Mouse (Mus musculus): ENCODE results near the gene Rab9b. TPM values are rescaled to one million over a fixed set of nuclear protein-coding genes. Genes with fewer than 3 reads are reported as not detected.

Rab9b gene
- total RNA-seq (2021): 0.56 and 0.68 TPM in 2 replicates
- long read RNA-seq, experiment 1, partial matches to known transcripts: 0 of 1 reads
- long read RNA-seq, experiment 1, other reads (novel, unspliced or antisense): 0 of 1 reads
- long read RNA-seq, experiment 2: 0 reads

- peak; percentile 40 for DNase-seq
Observed at GRCm38 (mm10) chrX:136868061-136869040, at the start of gene Rab9b. Gene Rab9b (minus strand): TSS chrX:136868755.

- no peak for DNase-seq
Observed at GRCm38 (mm10) chrX:136904369-136904768, 35.8 kb upstream of the Rab9b start.

GRCm38 (mm10) chrX:136895757-136896156 is 27.2 kb upstream of the Rab9b start:
- peak; percentile 7 for DNase-seq

GRCm38 (mm10) chrX:136850300-136850699 is 18.3 kb downstream of the Rab9b start:
- DNase-seq: no peak

- no peak for DNase-seq
Observed at GRCm38 (mm10) chrX:136828610-136829009, 39.9 kb downstream of the Rab9b start.

- DNase-seq: no peak
Observed at GRCm38 (mm10) chrX:136825016-136825415, 43.5 kb downstream of the Rab9b start.

- DNase-seq: no peak
Observed at GRCm38 (mm10) chrX:136822371-136822770, 46.2 kb downstream of the Rab9b start, which contains the start of gene Plp1. Gene Plp1 (plus strand): TSS chrX:136822671.

GRCm38 (mm10) chrX:136820250-136820649 is 48.3 kb downstream of the Rab9b start:
- peak; percentile 73 for DNase-seq

- DNase-seq: peak; percentile 38
Observed at GRCm38 (mm10) chrX:136819752-136820151, 48.8 kb downstream of the Rab9b start.

Other genes starting within 250 kb of the Rab9b start
- 6.9 and 7.6 TPM in 2 replicates for gene Tceal1, start 160.8 kb downstream of the Rab9b start, total RNA-seq (2021)
- 321 and 346 TPM in 2 replicates for gene Morf4l2, start 125.1 kb downstream of the Rab9b start, total RNA-seq (2021)
- gene Glra4, start 88.6 kb downstream of the Rab9b start, total RNA-seq (2021): not detected in 2 replicates
- gene Plp1, start 46.1 kb downstream of the Rab9b start, total RNA-seq (2021): 5.2 and 8.1 TPM in 2 replicates
- not detected in 2 replicates for gene H2bfm, start 58.6 kb upstream of the Rab9b start, total RNA-seq (2021)
- 14.5 and 16.8 TPM in 2 replicates for gene Tmsb15b2, start 106.7 kb upstream of the Rab9b start, total RNA-seq (2021)
- 0.75 TPM in 1 of 2 replicates, not detected in the other for gene Tmsb15l, start 108.1 kb upstream of the Rab9b start, total RNA-seq (2021)
- 7.3 and 7.4 TPM in 2 replicates for gene Tmsb15b1, start 108.1 kb upstream of the Rab9b start, total RNA-seq (2021)
- 10.5 and 13.3 TPM in 2 replicates for gene Zcchc18, start 124.4 kb upstream of the Rab9b start, total RNA-seq (2021)
- gene Slc25a53, start 169.5 kb upstream of the Rab9b start, total RNA-seq (2021): 6.8 and 8.4 TPM in 2 replicates
- gene Fam199x, start 180.8 kb upstream of the Rab9b start, total RNA-seq (2021): 6.0 and 6.3 TPM in 2 replicates

Measured in adrenal gland, postnatal 14 days (tissue).